Mouse (Mus musculus): ENCODE results near the gene Crabp2. TPM values are rescaled to one million over a fixed set of nuclear protein-coding genes. Genes with fewer than 3 reads are reported as not detected.
A peak's percentile ranks its signal among the peaks of the same experiment; 100 is the strongest.

Gene Crabp2
- total and polyA plus RNA-seq, 2 experiments from 2014 or later = 28.6 to 46.3 TPM

DNA sequence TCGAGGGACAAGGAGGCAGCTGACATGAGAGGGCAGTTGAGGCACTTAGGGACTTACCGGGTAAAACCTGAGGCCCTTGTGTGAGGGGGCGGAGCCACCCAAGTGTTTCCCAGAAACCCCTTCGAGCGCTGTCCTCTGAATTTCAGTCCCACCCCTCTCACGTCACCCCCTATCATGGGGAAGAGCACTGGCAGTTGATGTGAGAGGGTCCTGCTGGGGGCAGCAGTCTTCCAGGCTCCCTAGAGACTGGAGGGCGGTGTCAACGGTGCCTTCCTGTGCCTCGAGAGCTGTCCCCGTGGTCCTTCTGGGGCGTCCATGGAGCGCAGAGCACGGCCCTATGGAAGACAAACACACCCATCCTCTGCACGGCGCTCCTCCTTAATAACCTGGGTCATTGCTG is 39.2 kb downstream of the Crabp2 start:
- H3K9me3 ChIP-seq (ENCODE audit: low read length) = no peaks in the 10 kb centered on the region
- H3K4me1 ChIP-seq (ENCODE audit: insufficient read depth, low read length) = peaks cover 14% of the 10 kb centered on the region
- H3K27ac ChIP-seq = peak overlapping the region; percentile 67
- peak overlapping the region; percentile 39 for H3K9ac ChIP-seq (replicated peaks; ENCODE audit: low read length)
- TF ChIP-seq CTCF (IDR thresholded peaks at IDR 0.05; ENCODE audit: low read depth) = no peak
- ATAC-seq = peak; percentile 69
- DNase-seq (ENCODE audit: low spot score) = peak; percentile 89
- H3K36me3 ChIP-seq (ENCODE audit: insufficient read depth, low read length) = no peaks in the 10 kb centered on the region
- WGBS = 3% methylated on average over 15 of the region's 15 CpGs
- no peaks in the 10 kb centered on the region for H3K27me3 ChIP-seq (ENCODE audit: insufficient read depth, low read length)
- peak overlapping the region; percentile 30 for H3K4me3 ChIP-seq (ENCODE audit: low read length)
- peak overlapping the region; percentile 60 for H3K4me2 ChIP-seq (ENCODE audit: low read depth, low read length)

DNA sequence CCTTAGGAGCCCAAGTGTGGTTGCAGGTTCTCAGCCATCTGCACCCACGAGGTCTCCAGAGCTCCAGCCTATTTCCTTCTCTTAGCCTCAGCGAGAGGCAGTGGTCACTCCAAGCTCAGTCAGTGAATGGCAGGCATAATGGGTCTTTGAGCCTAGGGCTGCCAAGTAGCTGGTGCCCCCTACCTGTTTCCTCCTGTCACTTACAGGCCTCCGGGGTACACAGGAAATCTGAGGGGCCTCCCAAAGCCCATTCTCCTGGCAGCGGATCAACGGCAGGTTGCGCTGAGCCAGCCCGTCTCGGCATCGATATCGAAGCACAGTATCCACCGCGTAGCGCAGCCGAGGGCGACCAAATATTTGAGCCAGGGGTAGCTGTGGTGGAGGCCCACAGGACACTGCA is 39.6 kb downstream of the Crabp2 start:
- Histone ChIP-seq H3K27ac (peak overlapping the region; percentile 65), H3K27me3 (ENCODE audit: insufficient read depth, low read length) (no peaks in the 10 kb centered on the region), H3K4me2 (ENCODE audit: low read depth, low read length) (peak overlapping the region; percentile 60), H3K4me1 (ENCODE audit: insufficient read depth, low read length) (peaks cover 10% of the 10 kb centered on the region), H3K9me3 (ENCODE audit: low read length) (no peaks in the 10 kb centered on the region), H3K4me3 (ENCODE audit: low read length) (peak overlapping the region; percentile 30), H3K9ac (replicated peaks; ENCODE audit: low read length) (peak overlapping the region; percentile 39), H3K36me3 (ENCODE audit: insufficient read depth, low read length) (no peaks in the 10 kb centered on the region)
- DNase-seq (ENCODE audit: low spot score) (no peak), ATAC-seq (peak; percentile 19)
- TF ChIP-seq CTCF (IDR thresholded peaks at IDR 0.05; ENCODE audit: low read depth) = peak; percentile 35; the same call in 1 of the 2 replicates
- WGBS = 8% methylated on average over 15 of the region's 15 CpGs

DNA sequence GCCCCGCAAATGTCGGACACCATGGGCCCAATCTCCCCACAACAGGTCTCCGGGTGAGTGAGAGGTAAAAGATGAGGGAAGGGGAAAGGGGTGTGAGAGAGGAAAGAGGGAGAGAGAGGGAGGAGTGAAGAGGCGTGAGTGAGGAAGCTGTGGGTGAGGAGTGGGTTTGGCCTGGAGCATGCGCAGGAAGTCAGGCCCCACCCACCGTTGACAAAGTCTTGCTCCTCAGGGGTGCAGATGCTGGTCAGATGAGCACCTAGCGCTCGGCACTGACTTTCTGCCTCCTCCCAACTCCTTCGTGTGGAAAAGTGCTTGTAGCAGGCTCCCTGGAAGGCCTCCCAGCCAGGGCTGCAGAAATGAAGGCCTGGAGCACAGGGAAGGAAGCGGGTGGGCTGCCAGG is 41.5 kb downstream of the Crabp2 start:
- WGBS = 48% methylated on average over 10 of the region's 10 CpGs
- Histone ChIP-seq H3K4me2 (ENCODE audit: low read depth, low read length) (no peak overlapping the region), H3K9me3 (ENCODE audit: low read length) (no peaks in the 10 kb centered on the region), H3K27ac (no peak overlapping the region), H3K27me3 (ENCODE audit: insufficient read depth, low read length) (peaks cover 14% of the 10 kb centered on the region), H3K36me3 (ENCODE audit: insufficient read depth, low read length) (no peaks in the 10 kb centered on the region; the same call in 1 of the 2 replicates), H3K9ac (replicated peaks; ENCODE audit: low read length) (no peak overlapping the region), H3K4me3 (ENCODE audit: low read length) (no peak overlapping the region), H3K4me1 (ENCODE audit: insufficient read depth, low read length) (peaks cover 5% of the 10 kb centered on the region; the same call in 1 of the 2 replicates)
- TF ChIP-seq CTCF (IDR thresholded peaks at IDR 0.05; ENCODE audit: low read depth) = no peak
- ATAC-seq = no peak
- no peak for DNase-seq (ENCODE audit: low spot score)

DNA sequence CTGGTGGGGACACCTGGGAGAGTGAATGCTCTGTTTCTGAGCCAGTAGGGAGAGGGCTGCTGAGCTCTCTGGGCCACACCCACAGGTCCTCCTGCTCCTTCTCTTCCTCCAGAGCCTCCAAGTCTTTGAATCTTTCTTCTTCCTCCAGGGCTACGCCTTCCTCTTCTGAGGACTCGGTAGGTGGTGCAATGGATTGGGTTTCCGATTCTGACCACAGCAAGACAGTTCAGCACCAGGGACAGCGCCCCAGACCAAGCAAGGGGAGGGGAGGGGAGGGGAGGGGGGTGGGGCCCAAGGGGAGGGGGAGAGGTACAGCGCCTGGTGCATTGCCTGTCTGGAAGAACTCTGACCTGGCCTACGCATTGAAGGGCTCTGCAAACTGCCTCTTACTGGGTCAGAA is 45.0 kb downstream of the Crabp2 start:
- Histone ChIP-seq H3K4me2 (ENCODE audit: low read depth, low read length) (no peak overlapping the region), H3K9me3 (ENCODE audit: low read length) (no peaks in the 10 kb centered on the region), H3K27ac (no peak overlapping the region), H3K27me3 (ENCODE audit: insufficient read depth, low read length) (peaks cover 32% of the 10 kb centered on the region), H3K4me3 (ENCODE audit: low read length) (no peak overlapping the region), H3K36me3 (ENCODE audit: insufficient read depth, low read length) (no peaks in the 10 kb centered on the region; the same call in 1 of the 2 replicates), H3K9ac (replicated peaks; ENCODE audit: low read length) (no peak overlapping the region), H3K4me1 (ENCODE audit: insufficient read depth, low read length) (peaks cover 9% of the 10 kb centered on the region)
- no peak for ATAC-seq
- TF ChIP-seq CTCF (IDR thresholded peaks at IDR 0.05; ENCODE audit: low read depth) = no peak
- DNase-seq (ENCODE audit: low spot score) = no peak
- WGBS = 16% methylated on average over 5 of the region's 6 CpGs

DNA sequence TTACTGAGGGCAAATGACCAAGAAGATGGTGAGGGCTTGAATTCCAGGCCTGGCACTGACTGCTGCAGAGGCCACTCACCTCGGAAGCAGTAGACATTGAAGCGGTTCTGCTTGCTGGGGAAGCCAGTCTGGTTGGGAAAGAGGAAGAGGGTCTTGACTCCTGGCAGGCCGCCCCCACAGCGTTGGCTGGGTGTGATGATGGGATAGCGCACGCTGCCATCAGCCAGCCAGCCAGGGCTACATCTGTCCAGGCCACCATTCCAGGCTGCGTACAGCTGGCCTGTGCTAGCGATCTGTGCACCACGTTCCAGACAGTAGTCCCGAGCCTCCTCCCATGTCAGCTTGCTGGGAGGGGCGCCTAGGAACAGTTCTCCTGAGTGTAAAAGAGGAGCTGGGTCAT is 46.9 kb downstream of the Crabp2 start:
- DNase-seq (ENCODE audit: low spot score) = no peak
- Histone ChIP-seq H3K9me3 (ENCODE audit: low read length) (no peaks in the 10 kb centered on the region), H3K4me3 (ENCODE audit: low read length) (no peak overlapping the region), H3K27me3 (ENCODE audit: insufficient read depth, low read length) (peaks cover 41% of the 10 kb centered on the region), H3K9ac (replicated peaks; ENCODE audit: low read length) (no peak overlapping the region), H3K4me2 (ENCODE audit: low read depth, low read length) (no peak overlapping the region), H3K27ac (no peak overlapping the region), H3K4me1 (ENCODE audit: insufficient read depth, low read length) (peaks cover 12% of the 10 kb centered on the region), H3K36me3 (ENCODE audit: insufficient read depth, low read length) (no peaks in the 10 kb centered on the region; the same call in 1 of the 2 replicates)
- no peak for ATAC-seq
- 29% methylated on average over 11 of the region's 11 CpGs for WGBS
- no peak for TF ChIP-seq CTCF (IDR thresholded peaks at IDR 0.05; ENCODE audit: low read depth)

DNA sequence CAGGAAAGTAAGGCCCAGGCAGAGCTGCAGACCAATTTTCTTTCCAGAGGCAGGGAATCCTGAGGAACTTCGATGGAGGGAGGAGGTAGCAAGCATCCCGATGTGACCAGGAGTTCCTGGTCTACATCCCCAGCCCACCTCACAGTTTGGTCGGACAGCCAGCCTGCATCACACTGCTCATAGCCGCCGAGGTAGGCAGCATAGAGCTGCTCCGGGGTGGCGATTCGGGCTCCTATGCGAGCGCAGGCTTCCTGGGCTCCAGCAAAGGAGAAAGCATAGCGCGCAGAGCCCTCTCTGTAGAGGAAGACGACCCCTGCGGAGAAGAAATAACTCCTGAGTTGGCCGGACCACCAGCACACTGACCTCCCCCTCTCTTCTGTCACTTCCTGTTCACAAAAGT is 47.9 kb downstream of the Crabp2 start:
- Histone ChIP-seq H3K27ac (no peak overlapping the region), H3K4me1 (ENCODE audit: insufficient read depth, low read length) (peaks cover 13% of the 10 kb centered on the region), H3K27me3 (ENCODE audit: insufficient read depth, low read length) (peaks cover 45% of the 10 kb centered on the region), H3K9me3 (ENCODE audit: low read length) (no peaks in the 10 kb centered on the region), H3K9ac (replicated peaks; ENCODE audit: low read length) (0 out of 2 replicates have a peak overlapping the region, but pooled peaks have one; percentile 53), H3K4me3 (ENCODE audit: low read length) (peak overlapping the region; percentile 45), H3K36me3 (ENCODE audit: insufficient read depth, low read length) (no peaks in the 10 kb centered on the region; the same call in 1 of the 2 replicates), H3K4me2 (ENCODE audit: low read depth, low read length) (peak overlapping the region; percentile 71)
- WGBS = 4% methylated on average over 15 of the region's 15 CpGs
- no peak; the same call in 1 of the 2 replicates for TF ChIP-seq CTCF (IDR thresholded peaks at IDR 0.05; ENCODE audit: low read depth)
- ATAC-seq = no peak
- no peak for DNase-seq (ENCODE audit: low spot score)

DNA sequence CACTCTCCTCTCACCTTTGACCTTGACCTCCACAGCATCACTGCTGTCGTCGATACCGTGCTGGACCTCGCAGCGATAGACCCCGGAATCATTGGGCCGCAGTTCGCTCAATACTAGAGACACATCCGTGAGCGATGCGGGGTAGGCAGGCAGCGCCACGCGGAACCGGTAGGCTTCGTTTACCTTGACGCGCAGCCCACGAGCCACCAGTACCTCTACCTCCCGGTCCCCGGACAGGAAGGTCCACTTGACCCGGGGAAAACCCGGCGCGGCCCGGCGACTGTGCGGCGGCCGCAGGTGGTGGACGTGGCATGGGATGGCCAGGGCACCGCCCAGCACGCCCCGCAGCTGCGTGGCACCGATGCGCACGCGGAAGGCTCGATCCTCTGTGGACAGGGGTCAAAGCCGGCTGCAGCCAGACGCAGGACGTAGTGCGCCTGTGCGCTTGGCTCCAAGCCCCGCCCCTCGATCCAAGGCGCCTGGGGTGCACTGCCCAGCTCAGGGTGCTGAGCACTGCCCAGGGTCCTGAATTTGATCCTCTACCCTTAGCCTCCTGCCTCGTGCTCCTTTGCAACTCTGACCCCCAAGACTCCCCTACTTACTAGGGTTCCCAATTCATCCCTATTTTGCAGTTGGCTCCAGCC is 48.6 kb downstream of the Crabp2 start:
- Histone ChIP-seq H3K36me3 (ENCODE audit: insufficient read depth, low read length) (no peaks in the 10 kb centered on the region; the same call in 1 of the 2 replicates), H3K27ac (no peak overlapping the region), H3K4me1 (ENCODE audit: insufficient read depth, low read length) (peaks cover 20% of the 10 kb centered on the region), H3K9ac (replicated peaks; ENCODE audit: low read length) (peak overlapping the region; percentile 53), H3K4me3 (ENCODE audit: low read length) (peak overlapping the region; percentile 45), H3K9me3 (ENCODE audit: low read length) (no peaks in the 10 kb centered on the region), H3K27me3 (ENCODE audit: insufficient read depth, low read length) (peaks cover 45% of the 10 kb centered on the region), H3K4me2 (ENCODE audit: low read depth, low read length) (peak overlapping the region; percentile 71)
- 4% methylated on average over 47 of the region's 49 CpGs for WGBS
- ATAC-seq (no peak), DNase-seq (ENCODE audit: low spot score) (peak; percentile 54)
- TF ChIP-seq CTCF (IDR thresholded peaks at IDR 0.05; ENCODE audit: low read depth) = no peak

All from hindbrain, postnatal 0 days (tissue).